Mouse (Mus musculus) liver, adult (tissue): ENCODE measurements at regions not wholly inside any gene's neighbourhood (a gene's known extent, or its start where the extent isn't known, plus 50 kb on each side); places are given as distances from the start of the nearest gene placed in this dataset.

ENCODE experiments used
- GATA4 ChIP-seq: IDR thresholded peaks from 2 replicates; pipeline ENCODE4 v1.6.1; 2014; ENCODE audit warnings: mild to moderate bottlenecking, low read length; ENCODE audit not compliant: insufficient replicate concordance

- TF ChIP-seq GATA4, result no peak
These were observed 68.9 kb upstream of the Ahr start for GRCm38 (mm10) chr12:35603742-35604141.

GRCm38 (mm10) chr12:35602589-35602988, 67.8 kb upstream of the Ahr start:
- no peak for TF ChIP-seq GATA4

GRCm38 (mm10) chr12:35598298-35598697, 63.5 kb upstream of the Ahr start:
- TF ChIP-seq GATA4, result no peak

- no peak for TF ChIP-seq GATA4
These were observed 58.0 kb upstream of the Ahr start for GRCm38 (mm10) chr12:35592866-35593265.
